Mouse (Mus musculus) midbrain, embryonic 15.5 days (tissue): Measurements from ENCODE around the gene Gm10073. TPM values are rescaled to one million over a fixed set of nuclear protein-coding genes. Genes with fewer than 3 reads are reported as not detected.
"Not testable (repeated sequence)": the region's sequence is repeated elsewhere in the genome, so short reads cannot be mapped to it uniquely, and the experiment has no call there.

Experiments used
- ATAC-seq: fragments of 200-750 bp; cut with Nextera tagmentation; replicated peaks from 2 replicates; pipeline ENCODE4 v1.8.0; 2017; ENCODE audit warnings: moderate TSS enrichment
- H3K27ac ChIP-seq: fragments of 300-500 bp; sonication (generic); 2 replicates; pipeline ENCODE4 v1.5.1; 2015; ENCODE audit warnings: mild to moderate bottlenecking, inconsistent platforms
- H3K27me3 ChIP-seq: fragments of 300-500 bp; sonication (generic); replicated peaks from 2 replicates; pipeline ENCODE4 v1.6.1; 2015; ENCODE audit warnings: inconsistent platforms
- H3K36me3 ChIP-seq: fragments of 300-500 bp; sonication (generic); replicated peaks from 2 replicates; pipeline ENCODE4 v1.6.1; 2015; ENCODE audit warnings: inconsistent platforms
- H3K4me1 ChIP-seq: fragments of 300-500 bp; sonication (generic); 2 replicates; pipeline ENCODE4 v1.6.1; 2015; ENCODE audit warnings: inconsistent platforms
- H3K4me2 ChIP-seq: fragments of 300-500 bp; sonication (generic); 2 replicates; pipeline ENCODE4 v1.6.1; 2015; ENCODE audit warnings: inconsistent platforms, mild to moderate bottlenecking, moderate library complexity
- H3K4me3 ChIP-seq: fragments of 300-500 bp; sonication (generic); 2 replicates; pipeline ENCODE4 v1.5.1; 2015; ENCODE audit warnings: mild to moderate bottlenecking, inconsistent platforms
- H3K9ac ChIP-seq: fragments of 300-500 bp; sonication (generic); 2 replicates; pipeline ENCODE4 v1.6.1; 2015; ENCODE audit warnings: mild to moderate bottlenecking, inconsistent platforms
- H3K9me3 ChIP-seq: fragments of 300-500 bp; sonication (generic); 2 replicates; pipeline ENCODE4 v1.6.1; 2016; ENCODE audit warnings: inconsistent platforms
- WGBS: fragments of 180-500 bp; shearing (Covaris S2); methylation state at CpG from one replicate; pipeline ENCODE4 v1.1.7; 2015; ENCODE audit warnings: mixed read lengths; 5-methylcytosine and 5-hydroxymethylcytosine counted together
- polyA plus RNA-seq: library from polyadenylated mRNA; unstranded; fragments of >200 nt; fragmentation: Nextera tagmentation; extraction: Ambion mirVana; gene quantifications from 2 replicates; pipeline ENCODE4 v1.2.1, GENCODE M21; 2015

Gm10073 gene
- polyA plus RNA-seq, 1 experiment from 2014 or later = 5.7 TPM

GRCm38 (mm10) chr8:106609076-106609903 lies 36.0 kb upstream of the Gm10073 start:
- no peak overlapping the region for H3K27ac ChIP-seq
- H3K4me2 ChIP-seq = no peak overlapping the region
- H3K27me3 ChIP-seq = peaks cover 14% of the 10 kb centered on the region
- WGBS = 84% methylated on average over 7 of the region's 7 CpGs
- no peaks in the 10 kb centered on the region for H3K36me3 ChIP-seq
- H3K9me3 ChIP-seq = no peaks in the 10 kb centered on the region
- H3K4me3 ChIP-seq = no peak overlapping the region
- H3K4me1 ChIP-seq = peaks cover under 1% of the 10 kb centered on the region; the same call in 1 of the 2 replicates
- ATAC-seq = no peak
- H3K9ac ChIP-seq = no peak overlapping the region

GRCm38 (mm10) chr8:106608425-106608824 lies 35.2 kb upstream of the Gm10073 start:
- ATAC-seq = no peak
- no peak overlapping the region for H3K9ac ChIP-seq
- no peaks in the 10 kb centered on the region for H3K36me3 ChIP-seq
- WGBS = 72% methylated on average over 3 of the region's 3 CpGs
- peaks cover 23% of the 10 kb centered on the region for H3K27me3 ChIP-seq
- H3K4me2 ChIP-seq = no peak overlapping the region
- no peak overlapping the region for H3K4me3 ChIP-seq
- H3K9me3 ChIP-seq = no peaks in the 10 kb centered on the region
- no peak overlapping the region for H3K27ac ChIP-seq
- peaks cover 9% of the 10 kb centered on the region for H3K4me1 ChIP-seq

- WGBS = 92% methylated on average over 3 of the region's 4 CpGs
- not testable (repeated sequence) for H3K4me2 ChIP-seq, H3K27ac ChIP-seq, H3K4me3 ChIP-seq, ATAC-seq, H3K9me3 ChIP-seq, H3K36me3 ChIP-seq, H3K9ac ChIP-seq
- Histone ChIP-seq H3K4me1 (peaks cover 15% of the 10 kb centered on the region), H3K27me3 (peaks cover 29% of the 10 kb centered on the region)
Observed at GRCm38 (mm10) chr8:106607783-106608182, 34.5 kb upstream of the Gm10073 start.

- H3K4me1 ChIP-seq = peaks cover 18% of the 10 kb centered on the region
- no peak overlapping the region for H3K4me2 ChIP-seq
- no peak for ATAC-seq
- 40% methylated on average over 15 of the region's 15 CpGs for WGBS
- H3K4me3 ChIP-seq = no peak overlapping the region
- no peak overlapping the region for H3K27ac ChIP-seq
- no peak overlapping the region for H3K9ac ChIP-seq
- no peaks in the 10 kb centered on the region for H3K9me3 ChIP-seq
- peaks cover 40% of the 10 kb centered on the region for H3K27me3 ChIP-seq
- H3K36me3 ChIP-seq = no peaks in the 10 kb centered on the region
Observed at GRCm38 (mm10) chr8:106606601-106607145, 33.4 kb upstream of the Gm10073 start.

- ATAC-seq = no peak
- H3K36me3 ChIP-seq = no peaks in the 10 kb centered on the region
- peaks cover 18% of the 10 kb centered on the region for H3K4me1 ChIP-seq
- H3K9me3 ChIP-seq = no peaks in the 10 kb centered on the region
- H3K9ac ChIP-seq = no peak overlapping the region
- H3K4me2 ChIP-seq = no peak overlapping the region
- H3K4me3 ChIP-seq = no peak overlapping the region
- no peak overlapping the region for H3K27ac ChIP-seq
- H3K27me3 ChIP-seq = peaks cover 43% of the 10 kb centered on the region
- 53% methylated on average over 4 of the region's 4 CpGs for WGBS
Observed at GRCm38 (mm10) chr8:106606121-106606520, 32.9 kb upstream of the Gm10073 start.

GRCm38 (mm10) chr8:106605657-106606056 lies 32.4 kb upstream of the Gm10073 start:
- H3K9ac ChIP-seq = no peak overlapping the region
- WGBS = 76% methylated on average over 7 of the region's 7 CpGs
- no peak for ATAC-seq
- H3K27ac ChIP-seq = no peak overlapping the region
- H3K4me2 ChIP-seq = no peak overlapping the region
- H3K9me3 ChIP-seq = no peaks in the 10 kb centered on the region
- H3K4me3 ChIP-seq = no peak overlapping the region
- peaks cover 18% of the 10 kb centered on the region for H3K4me1 ChIP-seq
- H3K27me3 ChIP-seq = peaks cover 43% of the 10 kb centered on the region
- H3K36me3 ChIP-seq = no peaks in the 10 kb centered on the region

- H3K4me1 ChIP-seq = peaks cover 18% of the 10 kb centered on the region
- no peak for ATAC-seq
- no peaks in the 10 kb centered on the region for H3K36me3 ChIP-seq
- H3K27ac ChIP-seq = no peak overlapping the region
- no peaks in the 10 kb centered on the region for H3K9me3 ChIP-seq
- peaks cover 43% of the 10 kb centered on the region for H3K27me3 ChIP-seq
- WGBS = 1% methylated on average over 19 of the region's 19 CpGs
- H3K4me3 ChIP-seq = peak overlapping the region; percentile 45
- peak overlapping the region; percentile 94 for H3K4me2 ChIP-seq
- no peak overlapping the region for H3K9ac ChIP-seq
Observed at GRCm38 (mm10) chr8:106603933-106604332, 30.7 kb upstream of the Gm10073 start.

- peak within 1 kb of the TSS; percentile 94 for H3K4me2 ChIP-seq
- WGBS = 0% methylated on average over 53 of the region's 53 CpGs
- H3K4me3 ChIP-seq = peak within 1 kb of the TSS; percentile 45
- H3K27me3 ChIP-seq = peaks cover 43% of the 10 kb centered on the region
- peak; percentile 27; the same call in 1 of the 2 replicates for ATAC-seq
- peaks cover 18% of the 10 kb centered on the region for H3K4me1 ChIP-seq
- no peak within 1 kb of the TSS for H3K27ac ChIP-seq
- no peaks in the 10 kb centered on the region for H3K9me3 ChIP-seq
- H3K36me3 ChIP-seq = no peaks in the 10 kb centered on the region
- peak within 1 kb of the TSS; percentile 31 for H3K9ac ChIP-seq
Observed at GRCm38 (mm10) chr8:106603131-106603819, 30.0 kb upstream of the Gm10073 start, which contains the start of gene Cdh1. Gene Cdh1, plus strand, starts transcription at chr8:106603351.

- Histone ChIP-seq H3K27ac (no peak overlapping the region), H3K9ac (no peak overlapping the region), H3K4me3 (no peak overlapping the region), H3K4me1 (peaks cover 18% of the 10 kb centered on the region), H3K9me3 (no peaks in the 10 kb centered on the region), H3K27me3 (peaks cover 30% of the 10 kb centered on the region), H3K4me2 (no peak overlapping the region), H3K36me3 (no peaks in the 10 kb centered on the region)
- 25% methylated on average over 7 of the region's 7 CpGs for WGBS
- ATAC-seq = no peak
Observed at GRCm38 (mm10) chr8:106599265-106599979, 26.2 kb upstream of the Gm10073 start.

- H3K9ac ChIP-seq = no peak overlapping the region
- H3K4me2 ChIP-seq = no peak overlapping the region
- H3K27ac ChIP-seq = no peak overlapping the region
- ATAC-seq = no peak
- H3K9me3 ChIP-seq = no peaks in the 10 kb centered on the region
- WGBS = 95% methylated on average over 5 of the region's 5 CpGs
- peaks cover 7% of the 10 kb centered on the region for H3K27me3 ChIP-seq
- no peaks in the 10 kb centered on the region for H3K4me1 ChIP-seq
- H3K4me3 ChIP-seq = no peak overlapping the region
- H3K36me3 ChIP-seq = no peaks in the 10 kb centered on the region
Observed at GRCm38 (mm10) chr8:106597067-106597466, 23.8 kb upstream of the Gm10073 start.

- 98% methylated on average over 3 of the region's 3 CpGs for WGBS
- not testable (repeated sequence) for H3K27me3 ChIP-seq, H3K4me1 ChIP-seq, H3K9me3 ChIP-seq, H3K36me3 ChIP-seq, H3K9ac ChIP-seq, ATAC-seq, H3K4me3 ChIP-seq, H3K27ac ChIP-seq, H3K4me2 ChIP-seq
Observed at GRCm38 (mm10) chr8:106595623-106596022, 22.4 kb upstream of the Gm10073 start.

GRCm38 (mm10) chr8:106592458-106592857 lies 19.2 kb upstream of the Gm10073 start:
- Histone ChIP-seq H3K4me2 (no peak overlapping the region), H3K27me3 (no peaks in the 10 kb centered on the region), H3K4me1 (no peaks in the 10 kb centered on the region), H3K9me3 (no peaks in the 10 kb centered on the region), H3K4me3 (no peak overlapping the region), H3K9ac (no peak overlapping the region), H3K27ac (no peak overlapping the region), H3K36me3 (no peaks in the 10 kb centered on the region)
- WGBS = 76% methylated on average over 3 of the region's 3 CpGs
- ATAC-seq = no peak
